Mouse (Mus musculus) liver, embryonic 15.5 days (tissue): Measurements from ENCODE around the gene En2. TPM values are rescaled to one million over a fixed set of nuclear protein-coding genes. Genes with fewer than 3 reads are reported as not detected.
A peak's percentile ranks its signal among the peaks of the same experiment; 100 is the strongest.

ENCODE experiments used
- ATAC-seq: fragments of 200-750 bp; cut with Nextera tagmentation; 2 replicates; pipeline ENCODE4 v1.8.0; 2017; ENCODE audit warnings: moderate number of reproducible peaks, mild to moderate bottlenecking, moderate library complexity; ENCODE audit not compliant: insufficient read depth
- H3K27ac ChIP-seq: fragments of 300-500 bp; sonication (generic); replicated peaks from 2 replicates; pipeline ENCODE4 v1.5.1; 2015; ENCODE audit warnings: mild to moderate bottlenecking, inconsistent platforms
- H3K27me3 ChIP-seq: fragments of 300-500 bp; sonication (generic); 2 replicates; pipeline ENCODE4 v1.6.1; 2015; ENCODE audit warnings: mild to moderate bottlenecking, inconsistent platforms
- H3K36me3 ChIP-seq: fragments of 300-500 bp; sonication (generic); replicated peaks from 2 replicates; pipeline ENCODE4 v1.6.1; 2015; ENCODE audit warnings: moderate library complexity, mild to moderate bottlenecking, inconsistent platforms
- H3K4me1 ChIP-seq: fragments of 300-500 bp; sonication (generic); replicated peaks from 2 replicates; pipeline ENCODE4 v1.6.1; 2015; ENCODE audit warnings: inconsistent platforms
- H3K4me2 ChIP-seq: fragments of 300-500 bp; sonication (generic); 2 replicates; pipeline ENCODE4 v1.6.1; 2015; ENCODE audit warnings: moderate library complexity, mild to moderate bottlenecking, inconsistent platforms
- H3K4me3 ChIP-seq: fragments of 300-500 bp; sonication (generic); replicated peaks from 2 replicates; pipeline ENCODE4 v1.5.1; 2015; ENCODE audit warnings: mild to moderate bottlenecking, inconsistent platforms
- H3K9ac ChIP-seq: fragments of 300-500 bp; sonication (generic); 2 replicates; pipeline ENCODE4 v1.6.1; 2015; ENCODE audit warnings: moderate library complexity, mild to moderate bottlenecking, inconsistent platforms
- H3K9me3 ChIP-seq: fragments of 300-500 bp; sonication (generic); replicated peaks from 2 replicates; pipeline ENCODE4 v1.6.1; 2016; ENCODE audit warnings: inconsistent platforms
- WGBS: fragments of 180-500 bp; shearing (Covaris S2); methylation state at CpG from one replicate; pipeline ENCODE4 v1.1.7; 2015; ENCODE audit warnings: mixed read lengths; ENCODE audit not compliant: insufficient replicate concordance; 5-methylcytosine and 5-hydroxymethylcytosine counted together
- polyA plus RNA-seq: library from polyadenylated mRNA; unstranded; fragments of >200 nt; fragmentation: Nextera tagmentation; extraction: Ambion mirVana; gene quantifications from 2 replicates; pipeline ENCODE4 v1.2.1, GENCODE M21; 2015

En2 gene
- polyA plus RNA-seq, 1 experiment from 2014 or later, result not detected

DNA sequence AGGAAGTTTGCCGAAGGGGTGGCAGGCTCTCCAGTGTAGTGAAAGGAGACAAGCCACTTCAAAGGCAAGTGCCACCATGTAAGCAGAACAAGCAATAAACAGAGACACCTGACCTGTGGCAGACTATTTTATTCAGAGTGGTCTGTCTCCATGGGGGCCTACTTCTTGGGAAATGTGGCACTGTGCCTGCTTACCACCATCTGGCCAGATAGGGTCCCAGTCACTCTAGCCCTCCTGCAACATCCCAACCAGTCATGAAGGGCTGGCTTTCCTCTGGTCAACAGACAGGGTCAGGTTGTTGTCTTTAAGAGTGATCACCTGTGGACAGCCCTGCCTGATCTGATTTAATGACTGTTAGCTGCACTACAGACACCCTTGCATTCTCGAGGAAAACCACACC lies 30.0 kb downstream of the En2 start:
- Histone ChIP-seq H3K27ac (no peak overlapping the region), H3K36me3 (no peaks in the 10 kb centered on the region), H3K27me3 (peaks cover 35% of the 10 kb centered on the region), H3K4me3 (no peak overlapping the region), H3K9ac (no peak overlapping the region), H3K4me2 (no peak overlapping the region), H3K9me3 (no peaks in the 10 kb centered on the region), H3K4me1 (no peaks in the 10 kb centered on the region)
- WGBS, result 35% methylated on average over 2 of the region's 2 CpGs
- no peak for ATAC-seq

DNA sequence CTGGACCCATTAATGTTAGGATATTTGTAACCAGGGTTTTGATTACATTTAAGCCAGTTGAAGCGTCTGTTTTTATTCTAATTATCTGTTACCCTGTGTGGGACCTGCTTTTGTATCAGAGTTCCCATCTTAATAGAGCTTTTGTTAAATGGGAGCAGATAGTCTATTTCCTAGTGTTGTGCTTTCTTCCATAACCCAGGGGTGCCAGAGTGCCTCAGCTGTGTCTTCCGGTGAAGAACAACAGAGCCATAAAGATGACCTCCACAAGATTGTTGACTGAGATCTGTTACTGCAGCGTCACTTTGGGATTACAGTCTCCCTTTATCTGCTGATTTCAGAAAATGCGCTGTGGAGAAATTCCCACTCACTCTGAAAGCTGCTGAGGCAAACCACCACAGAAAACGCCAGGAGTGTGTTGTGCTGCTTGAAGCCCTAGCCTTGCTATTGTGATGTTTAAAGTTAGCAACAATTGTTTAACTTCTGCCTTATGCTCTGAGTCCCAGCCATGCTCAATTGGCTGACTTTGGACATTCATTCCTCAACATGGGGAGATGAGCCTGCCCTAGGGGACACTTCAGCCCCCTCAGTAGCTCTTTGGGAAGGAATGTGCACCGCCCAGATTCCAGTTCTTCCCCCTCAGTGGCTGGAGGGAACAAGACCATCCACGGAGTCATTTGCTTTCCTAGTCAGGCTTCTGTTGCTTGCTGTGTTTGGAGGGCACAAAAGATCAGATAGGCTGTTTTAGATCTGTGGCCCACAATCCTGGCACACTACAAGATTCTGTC lies 33.8 kb downstream of the En2 start:
- Histone ChIP-seq H3K36me3 (no peaks in the 10 kb centered on the region), H3K9me3 (no peaks in the 10 kb centered on the region), H3K27me3 (peaks cover 36% of the 10 kb centered on the region), H3K4me1 (no peaks in the 10 kb centered on the region), H3K4me2 (no peak overlapping the region), H3K9ac (no peak overlapping the region), H3K27ac (no peak overlapping the region), H3K4me3 (no peak overlapping the region)
- ATAC-seq, result no peak
- WGBS, result 25% methylated on average over 7 of the region's 7 CpGs

DNA sequence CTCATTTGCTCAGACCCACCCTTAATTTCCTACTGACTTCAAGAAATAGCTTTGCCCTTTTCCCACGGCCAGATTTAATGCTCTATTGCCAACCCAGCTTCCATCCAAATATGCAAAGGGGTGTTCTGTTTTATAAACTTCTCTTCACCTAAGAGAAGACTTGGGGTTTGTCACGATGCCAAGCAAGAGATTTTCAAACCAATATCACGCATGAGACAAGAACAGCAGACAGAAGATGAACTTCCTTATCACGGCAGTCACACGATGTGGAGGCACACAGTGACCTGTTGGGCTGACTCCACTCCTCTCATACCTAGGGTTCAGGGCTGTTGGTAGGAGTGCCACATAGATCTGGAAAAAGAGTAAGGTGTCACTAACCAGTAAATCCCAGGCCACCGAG lies 37.6 kb downstream of the En2 start:
- Histone ChIP-seq H3K4me2 (no peak overlapping the region), H3K27ac (no peak overlapping the region), H3K4me3 (no peak overlapping the region), H3K9ac (no peak overlapping the region), H3K36me3 (no peaks in the 10 kb centered on the region), H3K4me1 (no peaks in the 10 kb centered on the region), H3K27me3 (peaks cover 44% of the 10 kb centered on the region), H3K9me3 (no peaks in the 10 kb centered on the region)
- no peak for ATAC-seq
- 49% methylated on average over 6 of the region's 6 CpGs for WGBS

DNA sequence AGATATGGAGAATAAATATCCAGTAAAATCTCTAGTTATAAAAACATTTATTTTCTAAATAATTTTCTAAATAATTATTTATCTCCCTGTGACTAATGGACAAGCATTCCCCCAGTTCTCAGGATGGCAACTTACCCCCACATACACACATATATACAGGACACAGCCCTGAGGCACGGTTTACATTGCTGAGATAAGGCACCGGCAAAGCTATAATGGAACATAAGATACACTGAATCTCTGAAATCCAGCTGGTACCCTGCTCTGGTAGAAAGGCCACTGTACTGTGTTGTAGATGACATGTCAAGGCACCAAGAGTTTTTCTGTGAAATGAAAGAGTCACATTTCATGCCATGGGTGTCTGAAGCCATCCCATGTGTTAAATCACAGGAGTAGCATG lies 39.2 kb downstream of the En2 start:
- Histone ChIP-seq H3K9ac (no peak overlapping the region), H3K4me1 (no peaks in the 10 kb centered on the region), H3K27me3 (peaks cover 56% of the 10 kb centered on the region), H3K9me3 (no peaks in the 10 kb centered on the region), H3K4me3 (no peak overlapping the region), H3K27ac (no peak overlapping the region), H3K36me3 (no peaks in the 10 kb centered on the region), H3K4me2 (no peak overlapping the region)
- WGBS, result 44% methylated on average over 2 of the region's 2 CpGs
- no peak for ATAC-seq

DNA sequence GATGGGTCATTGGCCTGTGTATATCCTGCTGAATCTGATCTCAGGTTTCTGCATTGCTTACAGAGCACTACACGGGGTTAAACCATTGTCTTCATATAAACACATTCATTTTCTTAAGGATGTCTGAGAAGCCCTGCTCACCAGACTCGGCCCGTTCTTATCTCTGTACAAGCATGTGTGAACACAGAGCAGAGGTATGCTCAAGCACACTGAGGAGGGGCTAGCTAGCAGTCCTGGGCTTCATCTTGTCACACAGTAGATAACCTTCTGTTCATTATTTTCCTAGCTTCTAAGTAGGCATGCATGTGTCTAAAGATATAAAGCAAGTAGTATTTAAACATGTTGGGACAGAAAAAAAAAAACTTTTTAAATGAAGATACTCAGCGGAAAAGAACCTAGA lies 41.0 kb downstream of the En2 start:
- 22% methylated on average over 4 of the region's 4 CpGs for WGBS
- Histone ChIP-seq H3K36me3 (no peaks in the 10 kb centered on the region), H3K4me2 (no peak overlapping the region), H3K9me3 (no peaks in the 10 kb centered on the region), H3K9ac (no peak overlapping the region), H3K4me1 (0 out of 2 replicates have a peak, but pooled peaks cover 3% of the 10 kb centered on the region), H3K27me3 (peaks cover 74% of the 10 kb centered on the region), H3K4me3 (no peak overlapping the region), H3K27ac (no peak overlapping the region)
- ATAC-seq, result 0 out of 2 replicates have a peak, but pooled peaks have one; percentile 34

DNA sequence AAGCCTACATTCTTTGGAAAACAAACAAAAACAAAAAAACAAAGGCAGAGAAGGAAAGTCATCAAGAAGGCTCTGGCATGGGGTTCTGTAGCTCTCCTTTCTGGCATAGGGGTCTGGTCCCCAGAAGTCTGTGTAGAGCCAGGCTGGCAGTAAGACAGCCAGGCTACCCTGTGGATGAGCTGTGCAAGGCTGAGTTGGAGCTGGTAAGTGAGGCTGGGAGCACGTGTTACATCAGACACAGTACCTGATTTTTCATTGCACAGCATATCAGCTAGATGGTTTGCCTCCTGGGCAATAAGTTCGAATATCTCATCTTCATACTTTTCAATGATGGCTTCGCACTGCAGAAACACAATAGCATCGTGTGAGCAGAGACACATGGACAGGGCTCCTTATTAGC lies 41.5 kb downstream of the En2 start:
- ATAC-seq, result no peak
- H3K36me3 ChIP-seq, result no peaks in the 10 kb centered on the region
- no peak overlapping the region for H3K27ac ChIP-seq
- H3K27me3 ChIP-seq, result peaks cover 80% of the 10 kb centered on the region
- H3K9me3 ChIP-seq, result no peaks in the 10 kb centered on the region
- H3K4me2 ChIP-seq, result no peak overlapping the region
- no peak overlapping the region for H3K9ac ChIP-seq
- H3K4me3 ChIP-seq, result no peak overlapping the region
- 0 out of 2 replicates have a peak, but pooled peaks cover 3% of the 10 kb centered on the region for H3K4me1 ChIP-seq
- 52% methylated on average over 4 of the region's 4 CpGs for WGBS

DNA sequence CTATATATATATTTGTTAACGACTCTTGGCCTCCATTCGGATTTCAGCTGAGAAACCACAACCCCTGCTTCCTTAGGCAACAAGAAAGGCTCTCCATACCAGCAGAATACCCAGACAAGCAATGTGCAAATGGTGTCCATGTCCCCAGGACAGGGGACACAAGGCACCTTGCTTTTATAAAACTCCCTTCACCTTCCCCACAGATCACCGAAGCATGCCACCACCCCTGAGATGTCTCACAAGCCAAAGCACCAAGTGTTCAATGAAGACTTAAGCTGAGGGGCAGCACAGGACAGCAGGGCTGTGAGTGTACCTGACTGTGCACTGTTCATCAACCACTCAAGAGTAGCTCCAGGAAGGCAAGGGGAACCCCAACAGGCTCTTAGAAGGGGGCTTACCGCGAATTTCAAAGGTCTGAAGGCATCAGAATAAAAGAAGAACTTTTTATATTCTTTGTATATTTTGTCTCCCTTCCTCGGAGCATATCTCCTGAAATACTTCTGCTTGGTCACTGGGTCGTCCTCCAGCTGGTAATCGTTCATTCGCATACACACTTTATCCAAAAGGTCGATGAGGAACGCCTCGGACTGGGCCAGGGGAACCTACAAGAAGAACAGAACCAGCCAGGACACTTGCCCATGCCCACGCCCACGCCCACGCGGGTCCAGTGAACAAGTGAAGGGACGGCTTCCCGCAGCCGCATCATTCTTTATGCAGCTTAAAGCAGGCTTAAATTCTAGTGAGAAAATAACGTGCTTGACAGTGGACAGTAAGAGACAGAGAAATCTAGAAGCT lies 43.4 kb downstream of the En2 start:
- Histone ChIP-seq H3K4me2 (no peak overlapping the region), H3K9me3 (no peaks in the 10 kb centered on the region), H3K4me1 (0 out of 2 replicates have a peak, but pooled peaks cover 3% of the 10 kb centered on the region), H3K9ac (no peak overlapping the region), H3K27ac (no peak overlapping the region), H3K36me3 (no peaks in the 10 kb centered on the region), H3K27me3 (peaks cover 84% of the 10 kb centered on the region), H3K4me3 (no peak overlapping the region)
- 12% methylated on average over 20 of the region's 20 CpGs for WGBS
- ATAC-seq, result no peak

DNA sequence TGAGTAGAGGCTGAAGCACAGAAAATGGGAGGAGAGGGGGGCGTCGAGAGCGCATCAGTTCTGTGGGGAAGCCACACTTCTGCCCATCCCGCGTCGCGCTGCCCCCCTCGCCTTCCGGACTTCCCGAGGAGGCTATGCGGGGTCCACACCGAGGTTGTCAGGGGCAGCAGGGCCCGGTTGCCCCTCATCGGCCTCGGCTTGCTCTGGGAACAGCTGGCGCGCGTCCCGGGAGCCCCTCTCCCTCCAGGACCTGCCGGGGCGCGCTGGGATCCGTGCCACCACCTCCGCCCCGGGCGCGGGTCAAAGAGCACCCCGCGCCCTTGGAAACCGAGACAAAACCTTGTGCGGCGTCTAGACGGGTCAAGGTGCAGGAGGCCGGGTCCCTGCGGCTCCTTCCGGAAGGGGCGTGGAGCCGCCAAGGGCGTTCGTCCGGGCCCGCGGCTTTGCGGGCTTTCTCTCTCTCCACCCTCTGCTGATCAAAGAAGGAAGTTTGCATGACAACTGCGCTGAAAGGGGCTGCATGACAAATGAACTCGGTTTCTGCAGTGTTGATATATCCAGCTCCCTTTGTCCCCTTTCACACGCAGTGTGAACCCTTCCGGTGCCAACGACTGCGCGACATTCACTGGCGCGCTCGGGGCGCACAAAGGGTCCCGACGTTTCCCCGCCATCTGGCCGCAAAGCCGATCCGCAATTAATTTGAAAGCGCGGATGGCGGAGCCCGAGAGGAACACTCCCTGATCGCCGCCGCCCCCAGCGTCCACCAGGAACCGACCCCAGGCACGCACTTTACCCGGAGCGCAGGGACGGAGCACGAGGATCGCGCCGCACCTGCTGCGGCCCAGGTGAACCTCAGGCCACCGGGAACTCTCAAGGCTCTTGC lies 44.3 kb downstream of the En2 start:
- H3K4me3 ChIP-seq, result peak overlapping the region; percentile 23; the same call in 1 of the 2 replicates
- H3K27me3 ChIP-seq, result peaks cover 88% of the 10 kb centered on the region
- H3K27ac ChIP-seq, result no peak overlapping the region
- 0 out of 2 replicates have a peak, but pooled peaks cover 3% of the 10 kb centered on the region for H3K4me1 ChIP-seq
- H3K9me3 ChIP-seq, result no peaks in the 10 kb centered on the region
- 1% methylated on average over 80 of the region's 80 CpGs for WGBS
- H3K9ac ChIP-seq, result no peak overlapping the region
- no peak for ATAC-seq
- H3K4me2 ChIP-seq, result peak overlapping the region; percentile 42
- H3K36me3 ChIP-seq, result no peaks in the 10 kb centered on the region

DNA sequence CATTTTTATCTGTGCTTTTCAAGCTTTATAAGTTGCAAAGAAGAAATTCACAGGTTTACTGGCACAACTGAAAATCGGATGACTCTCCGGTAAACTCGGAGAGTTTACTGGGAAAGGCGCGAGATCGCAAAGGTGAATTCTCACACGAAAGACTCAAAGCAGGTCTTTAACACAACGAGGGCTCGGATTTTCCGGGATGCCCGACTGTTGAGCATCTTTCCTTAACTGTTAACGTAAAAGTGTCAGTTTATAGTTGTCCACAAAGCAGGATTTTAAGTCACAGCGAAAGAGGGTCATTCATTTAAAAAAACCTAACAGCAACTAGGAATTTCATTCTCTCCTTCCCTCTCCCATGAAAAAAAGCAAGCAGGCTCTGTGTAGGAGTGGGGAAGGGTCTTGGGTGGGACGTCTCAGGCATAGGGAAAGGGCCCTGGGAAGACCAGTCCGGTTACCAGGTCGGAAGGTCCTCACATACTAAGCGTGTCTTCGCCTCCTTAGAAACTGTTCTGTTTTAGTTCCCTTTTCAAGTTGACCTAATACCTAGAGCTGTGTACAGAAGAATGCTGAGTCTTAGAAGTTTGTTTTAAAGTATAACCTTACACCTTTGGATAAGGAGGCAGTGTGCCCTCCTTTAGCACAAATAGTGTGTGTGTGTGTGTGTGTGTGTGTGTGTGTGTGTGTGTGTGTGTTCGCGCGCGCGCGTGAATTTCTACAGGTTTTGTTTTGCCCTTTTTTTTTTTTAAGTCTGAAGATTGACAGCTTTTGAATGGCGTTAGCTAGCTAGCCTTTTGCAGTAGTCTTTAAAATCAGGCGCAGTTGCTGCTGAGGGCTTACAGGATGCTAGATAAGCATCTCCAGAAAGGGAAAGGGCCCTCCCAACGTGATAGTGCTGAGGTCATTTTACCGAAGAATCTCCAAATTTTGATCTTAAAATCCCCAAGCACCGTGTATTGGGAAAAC lies 45.4 kb downstream of the En2 start:
- peaks cover 86% of the 10 kb centered on the region for H3K27me3 ChIP-seq
- no peaks in the 10 kb centered on the region for H3K9me3 ChIP-seq
- no peak overlapping the region for H3K4me2 ChIP-seq

More for the DNA sequence above, 45.4 kb downstream of the En2 start:
- Histone ChIP-seq H3K4me3 (no peak overlapping the region), H3K9ac (no peak overlapping the region), H3K36me3 (no peaks in the 10 kb centered on the region), H3K4me1 (0 out of 2 replicates have a peak, but pooled peaks cover 3% of the 10 kb centered on the region), H3K27ac (no peak overlapping the region)
- ATAC-seq, result no peak
- under 1% methylated on average over 29 of the region's 29 CpGs for WGBS
